7 mouse cellular contexts compared by ENCODE assay signal in the genomic region with DNA sequence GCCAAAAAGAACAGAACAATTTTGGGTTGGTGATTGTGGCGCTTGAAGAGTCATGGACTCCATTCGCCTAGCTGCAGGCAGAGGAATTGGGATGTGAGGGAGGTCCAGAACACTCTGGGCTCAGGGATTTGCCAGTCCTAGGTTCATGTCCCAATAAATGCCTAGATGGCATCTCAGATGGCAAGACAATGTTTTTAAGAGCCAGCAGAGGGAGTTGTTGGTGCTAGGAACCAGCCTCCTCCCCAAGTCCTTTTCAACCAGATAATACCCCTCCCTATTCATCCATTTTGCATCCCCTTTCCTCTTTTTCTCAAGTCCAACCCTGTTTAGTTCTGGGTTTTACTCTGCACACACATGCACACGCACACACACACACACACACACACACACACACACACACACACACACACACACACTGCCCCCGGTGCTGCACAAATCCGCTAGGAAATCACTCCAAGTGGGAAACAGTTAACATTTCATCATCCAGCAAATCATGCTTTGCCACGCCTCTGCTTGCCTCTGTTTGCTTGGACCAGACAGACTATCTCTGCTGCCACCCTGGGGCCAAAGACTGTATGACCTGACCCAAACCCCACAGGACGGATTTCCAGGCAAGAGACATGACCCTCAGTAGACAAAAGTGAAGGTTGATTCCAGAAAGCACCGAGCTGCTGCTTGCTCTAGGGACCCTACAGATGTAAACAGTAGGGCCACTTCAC. TPM values are rescaled to one million over a fixed set of nuclear protein-coding genes. Genes with fewer than 3 reads are reported as not detected.
DNase-seq lines count a peak whose midpoint lies in the region; ATAC-seq and TF ChIP-seq lines count a peak whose summit lies in the region.

No protein-coding gene starts in this region.

- H3K4me3 ChIP-seq in hindbrain, postnatal 0 days (ENCODE audit: low read length): peak overlapping the region; percentile 24

- no peaks in the 10 kb centered on the region for H3K27me3 ChIP-seq in hindbrain, postnatal 0 days (ENCODE audit: insufficient read depth, low read length)

- no peaks in the 10 kb centered on the region for H3K4me1 ChIP-seq in hindbrain, postnatal 0 days (ENCODE audit: insufficient read depth, low read length)

- intact Hi-C loops in left cerebral cortex, postnatal 10 days (cut with DNase I): loop anchor here (5.0 to 10.0 kb wide), 3 partner anchors 105 to 485 kb away; partner anchors contain the start of gene Syn1

- 53% methylated on average over 8 of the region's 8 CpGs for whole genome bisulfite sequencing in hindbrain, postnatal 0 days

- H3K9ac ChIP-seq in hindbrain, postnatal 0 days (replicated peaks; ENCODE audit: low read length): no peak overlapping the region; the same call in 1 of the 2 replicates

- peak overlapping the region; percentile 56 for H3K4me2 ChIP-seq in hindbrain, postnatal 0 days (ENCODE audit: low read depth, low read length)

- peak; percentile 77 for ATAC-seq in hindbrain, postnatal 0 days
- peak; percentile 86 for ATAC-seq in megakaryocyte, adult 5-6 weeks (ENCODE audit: poor library complexity, severe bottlenecking)

- no peaks in the 10 kb centered on the region for H3K9me3 ChIP-seq in hindbrain, postnatal 0 days (ENCODE audit: low read length)

- peak overlapping the region; percentile 84 for H3K27ac ChIP-seq in hindbrain, postnatal 0 days

- peak; percentile 48 for TF ChIP-seq CTCF in hindbrain, postnatal 0 days (IDR thresholded peaks at IDR 0.05; ENCODE audit: low read depth)

- H3K36me3 ChIP-seq in hindbrain, postnatal 0 days (ENCODE audit: insufficient read depth, low read length): no peaks in the 10 kb centered on the region

- peak; percentile 87 for DNase-seq in ZHBTc4 (ENCODE audit: low read depth, low spot score)
- DNase-seq in cerebellum, postnatal 14 days: peak; percentile 65 to 78
- DNase-seq in gastrocnemius, adult 8-10 months (ENCODE audit: low spot score in 2 of 2): peak; percentile 42 to 45
- DNase-seq in hindbrain, postnatal 0 days (ENCODE audit: low spot score): peak; percentile 68
- DNase-seq in left cerebral cortex, postnatal 10 days (ENCODE audit: extremely low spot score in 1 of 2, low spot score in 2 of 2): peak; percentile 16 to 71
- peak; percentile 13 to 14 for DNase-seq in right cerebral cortex, postnatal 36 days (ENCODE audit: low spot score in 2 of 2)

RNA-seq across cellular contexts. Expression of gene Araf, which starts 22.3 kb away (rescaled TPM):
- total RNA-seq in gastrocnemius, adult 8-10 months (2022): 100 to 1,000 TPM; 102 to 107 (median 105) TPM
- total RNA-seq in hindbrain, postnatal 0 days (2014; rRNA removed): 294 and 310 TPM in 2 replicates
- polyA plus RNA-seq in hindbrain, postnatal 0 days (2015; fragmentation: Nextera tagmentation; extraction: Ambion mirVana): 381 and 392 TPM in 2 replicates
- 100 to 1,000 TPM; 210 to 211 TPM for total RNA-seq in left cerebral cortex, postnatal 10 days (2021)
- total RNA-seq in megakaryocyte, adult 5-6 weeks (2015): 52.8 and 56.6 TPM in 2 replicates
- total RNA-seq in megakaryocyte, adult 5-6 weeks (2017): 25.9 and 41.2 TPM in 2 replicates

RNA-seq across cellular contexts. Expression of gene Timp1, which starts 50.1 kb away (rescaled TPM):
- under 1 TPM in 3 of 4 experiments, not detected in 1; 0.36 to 0.99 (median 0.59) TPM for total RNA-seq in gastrocnemius, adult 8-10 months (2022)
- 3.8 and 5.7 TPM in 2 replicates for total RNA-seq in hindbrain, postnatal 0 days (2014; rRNA removed)
- 5.4 and 6.3 TPM in 2 replicates for polyA plus RNA-seq in hindbrain, postnatal 0 days (2015; fragmentation: Nextera tagmentation; extraction: Ambion mirVana)
- 1 to 10 TPM; 1.1 to 1.3 TPM for total RNA-seq in left cerebral cortex, postnatal 10 days (2021)
- not detected in 2 replicates for total RNA-seq in megakaryocyte, adult 5-6 weeks (2015)
- total RNA-seq in megakaryocyte, adult 5-6 weeks (2017): 0.55 TPM in 1 of 2 replicates, not detected in the other

Comparison
In these comparisons a context has a peak if more than half of its experiments do, and no peak if none do; other contexts are left out.
1. Peak in every context shown above with its lines: DNase-seq, ATAC-seq, H3K4me3 ChIP-seq and H3K27ac ChIP-seq.
2. DNase-seq: peak in every context shown above with its lines; median percentile 87 in ZHBTc4; 72 in cerebellum, postnatal 14 days; 68 in hindbrain, postnatal 0 days; 44 in gastrocnemius, adult 8-10 months; 44 in left cerebral cortex, postnatal 10 days; 14 in right cerebral cortex, postnatal 36 days.